Mouse (Mus musculus) brain, embryonic 14.5 days (tissue): ENCODE data around the gene Clptm1. TPM values are rescaled to one million over a fixed set of nuclear protein-coding genes. Genes with fewer than 3 reads are reported as not detected.
"Not testable (repeated sequence)": the region's sequence is repeated elsewhere in the genome, so short reads cannot be mapped to it uniquely, and the experiment has no call there.

Experiments
- DNase-seq: peaks from one replicate; pipeline ENCODE4 v3.0.0-alpha.2; 2011; ENCODE audit warnings: low read depth
- CTCF ChIP-seq: fragments of 200-500 bp; IDR thresholded peaks from 2 replicates; pipeline ENCODE4 v1.5.1; 2012; ENCODE audit warnings: inconsistent platforms, mild to moderate bottlenecking, moderate library complexity, borderline replicate concordance; ENCODE audit not compliant: insufficient read depth, insufficient read length; ENCODE audit errors: extremely low read depth
- POLR2A ChIP-seq: fragments of 200-500 bp; IDR thresholded peaks from 2 replicates; pipeline ENCODE4 v1.6.1; 2012; ENCODE audit warnings: mild to moderate bottlenecking, inconsistent platforms, borderline replicate concordance; ENCODE audit not compliant: poor library complexity, insufficient read depth, insufficient read length, severe bottlenecking; ENCODE audit errors: extremely low read depth
- polyA plus RNA-seq: library from polyadenylated mRNA; depleted of rRNA; stranded (reverse); fragments of >200 nt; gene quantifications from 2 replicates; pipeline ENCODE4 v1.2.3, GENCODE M21; 2012

The Clptm1 gene
- polyA plus RNA-seq, 1 experiment: 114 TPM

DNA sequence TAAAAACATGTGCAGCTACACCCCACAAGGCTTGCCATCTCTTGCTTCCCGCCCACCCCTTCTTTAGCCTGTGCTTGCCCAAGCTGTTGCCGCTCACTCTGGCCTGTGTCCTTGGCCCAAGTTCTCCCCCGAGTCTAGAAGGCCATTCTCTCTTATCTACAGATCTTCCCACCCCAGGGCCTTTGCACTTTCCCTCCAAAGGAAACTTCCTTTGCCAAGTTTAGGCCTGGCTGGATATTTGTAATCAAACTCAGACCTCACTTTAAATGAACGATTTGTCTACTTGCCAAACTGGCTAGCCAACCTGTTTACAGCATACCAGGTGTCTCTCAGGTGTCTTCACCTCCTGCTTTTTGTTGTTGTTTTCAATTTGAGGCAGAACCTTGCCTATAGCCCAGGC lies 26.0 kb upstream of the Clptm1 start:
- TF ChIP-seq POLR2A: no peak
- no peak for TF ChIP-seq CTCF
- no peak for DNase-seq

DNA sequence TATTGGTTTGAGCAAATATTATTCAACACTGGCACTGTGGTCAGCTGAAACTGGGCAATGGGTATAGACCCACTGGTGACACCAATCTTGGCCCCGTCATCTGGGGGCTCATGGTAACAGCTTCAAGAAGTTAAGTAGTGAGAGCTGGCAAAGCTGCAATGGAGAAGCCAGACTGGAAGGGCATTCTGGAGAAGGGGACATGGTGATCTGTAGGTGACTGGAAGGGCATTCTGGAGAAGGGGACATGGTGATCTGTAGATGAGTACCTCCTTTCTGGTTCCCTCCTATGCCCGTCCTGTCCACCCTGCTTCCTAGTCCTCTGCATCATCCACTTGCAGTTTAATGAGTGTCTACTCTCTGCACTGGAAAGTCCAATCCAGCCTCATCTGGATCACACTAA lies 23.8 kb upstream of the Clptm1 start:
- TF ChIP-seq POLR2A: no peak
- no peak for TF ChIP-seq CTCF
- no peak for DNase-seq

DNA sequence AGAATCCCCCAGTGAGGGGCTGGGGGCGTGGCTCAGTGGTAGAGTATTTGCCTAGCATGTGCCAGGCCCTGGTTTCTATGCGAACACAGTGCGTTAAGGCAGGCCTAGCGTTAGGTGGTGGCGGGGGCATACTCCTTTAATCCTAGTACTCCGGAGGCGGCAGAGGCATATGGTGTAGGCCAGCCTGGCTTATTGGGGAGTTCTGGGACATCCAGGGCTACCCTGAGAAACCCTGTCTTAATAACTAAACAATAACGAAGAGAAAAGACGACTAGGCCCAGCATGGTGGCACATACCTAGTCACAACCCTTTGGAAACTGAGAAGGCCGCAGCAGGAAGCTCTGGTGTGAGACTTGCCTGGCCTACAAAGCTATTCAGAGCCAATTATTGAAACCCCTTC lies 23.3 kb upstream of the Clptm1 start:
- TF ChIP-seq POLR2A (no peak), CTCF (no peak)
- DNase-seq: no peak

DNA sequence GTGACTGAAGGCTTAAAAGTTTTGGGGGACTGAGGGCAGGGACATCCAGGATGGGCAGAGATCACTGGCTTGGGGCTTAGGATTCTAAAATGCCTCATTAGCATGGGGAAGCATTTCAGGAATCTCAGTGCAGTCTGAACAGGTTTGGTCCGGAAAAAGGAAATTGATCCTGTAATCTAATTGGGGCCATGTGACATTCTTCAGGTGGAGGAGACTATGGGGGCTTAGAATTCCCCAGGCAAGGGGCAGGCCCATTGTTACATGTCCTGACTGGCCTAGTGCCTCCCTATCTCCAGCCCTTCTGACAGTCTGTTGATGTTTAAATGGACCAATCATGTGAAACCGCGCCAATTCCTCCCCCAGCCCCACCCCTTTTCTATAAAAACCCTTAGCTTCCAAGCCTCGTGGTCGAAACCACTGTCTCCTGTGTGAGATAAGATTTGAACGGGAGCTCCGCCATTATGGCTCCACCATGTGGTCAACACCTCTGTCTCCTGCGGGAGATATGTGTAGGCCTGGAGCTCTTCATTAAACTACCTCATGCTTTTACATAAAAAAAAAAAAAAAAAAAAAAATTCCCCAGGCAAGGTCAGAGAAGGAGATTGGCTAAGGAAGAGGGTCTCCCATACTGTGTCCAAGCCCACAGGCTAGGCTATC lies 22.2 kb upstream of the Clptm1 start:
- not testable (repeated sequence) for DNase-seq

DNA sequence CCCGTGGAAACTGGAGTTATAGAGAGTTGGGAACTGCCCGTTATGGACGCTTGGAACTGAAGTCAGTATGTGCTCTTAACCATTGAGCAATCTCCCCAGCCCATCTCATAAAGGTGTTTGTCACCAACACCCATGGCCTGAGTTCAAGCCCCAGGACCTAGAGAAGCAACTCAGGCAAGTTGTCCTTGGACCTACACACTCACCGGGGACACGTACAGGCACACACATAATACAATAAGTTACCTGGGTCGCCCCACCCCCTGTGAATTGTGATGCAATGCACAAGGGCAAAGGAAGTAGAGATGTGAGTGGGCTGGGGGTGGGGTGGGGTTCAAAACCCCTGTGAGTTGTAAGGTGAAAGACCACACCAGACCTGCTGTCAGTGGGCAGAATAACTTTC lies 21.7 kb upstream of the Clptm1 start:
- no peak for TF ChIP-seq POLR2A
- no peak for TF ChIP-seq CTCF
- no peak for DNase-seq

DNA sequence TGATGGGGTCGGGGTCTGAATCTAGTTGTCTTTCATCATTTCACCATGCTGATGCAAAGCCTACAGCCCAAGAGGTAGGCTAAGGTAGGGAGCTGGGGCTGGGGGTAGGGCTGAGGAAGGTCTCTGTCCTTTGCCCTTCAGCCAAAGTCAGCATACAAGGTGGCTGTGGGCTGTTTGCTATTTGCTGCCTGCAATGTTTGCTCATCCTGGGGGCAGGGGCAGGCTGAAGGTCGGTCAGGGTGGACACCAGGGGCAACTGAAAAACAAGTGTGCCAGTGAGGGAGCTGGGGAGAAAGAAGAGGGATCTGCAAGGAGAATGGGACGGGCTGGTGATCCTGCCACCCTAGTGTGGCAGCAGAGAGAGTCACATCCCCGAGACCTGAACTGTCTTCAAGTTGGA lies 20.5 kb upstream of the Clptm1 start:
- no peak for TF ChIP-seq POLR2A
- TF ChIP-seq CTCF: no peak

DNA sequence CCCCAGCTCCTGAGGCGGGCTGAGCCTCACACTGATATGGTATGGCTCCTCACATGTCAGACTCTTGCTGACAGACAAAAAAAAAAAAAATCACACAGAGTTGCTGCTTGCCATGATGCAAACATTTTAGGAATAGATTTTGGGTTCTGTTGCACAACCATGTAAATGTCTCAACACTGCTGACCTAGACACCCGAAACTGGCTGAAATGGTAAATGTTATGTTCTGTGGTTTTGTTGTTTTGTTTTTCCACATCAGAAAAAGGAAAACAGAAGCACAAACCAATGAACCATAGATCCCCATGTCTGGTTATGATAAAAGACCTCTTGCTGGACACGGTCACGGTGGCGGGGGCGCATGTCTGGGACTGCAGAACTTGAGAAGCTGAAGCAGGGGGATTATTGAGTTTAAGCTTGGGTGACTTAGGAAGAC lies 19.0 kb upstream of the Clptm1 start:
- no peak for DNase-seq
- no peak for TF ChIP-seq POLR2A
- TF ChIP-seq CTCF: no peak

More for the DNA sequence above, 20.5 kb upstream of the Clptm1 start:
- no peak for DNase-seq

DNA sequence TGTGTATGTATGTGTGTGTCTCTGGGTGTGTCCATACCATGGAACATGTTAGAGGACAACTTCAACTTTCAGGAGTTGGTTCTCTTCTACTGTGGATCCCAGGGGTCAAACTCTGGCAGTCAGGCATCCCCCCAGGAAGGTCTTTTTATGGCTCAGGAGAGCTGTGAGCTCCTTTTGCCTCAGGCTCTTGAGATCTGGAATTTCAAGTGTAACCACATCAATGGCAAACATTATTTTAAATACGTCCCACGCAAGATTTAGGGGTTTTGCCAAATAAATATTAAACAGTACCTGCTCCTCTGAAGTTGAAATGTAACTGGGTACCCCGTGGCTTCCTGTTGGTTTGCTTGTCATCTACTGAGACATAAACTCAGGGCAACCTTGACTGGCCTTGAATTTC lies 18.1 kb upstream of the Clptm1 start:
- no peak for DNase-seq
- no peak for TF ChIP-seq POLR2A
- TF ChIP-seq CTCF: no peak

DNA sequence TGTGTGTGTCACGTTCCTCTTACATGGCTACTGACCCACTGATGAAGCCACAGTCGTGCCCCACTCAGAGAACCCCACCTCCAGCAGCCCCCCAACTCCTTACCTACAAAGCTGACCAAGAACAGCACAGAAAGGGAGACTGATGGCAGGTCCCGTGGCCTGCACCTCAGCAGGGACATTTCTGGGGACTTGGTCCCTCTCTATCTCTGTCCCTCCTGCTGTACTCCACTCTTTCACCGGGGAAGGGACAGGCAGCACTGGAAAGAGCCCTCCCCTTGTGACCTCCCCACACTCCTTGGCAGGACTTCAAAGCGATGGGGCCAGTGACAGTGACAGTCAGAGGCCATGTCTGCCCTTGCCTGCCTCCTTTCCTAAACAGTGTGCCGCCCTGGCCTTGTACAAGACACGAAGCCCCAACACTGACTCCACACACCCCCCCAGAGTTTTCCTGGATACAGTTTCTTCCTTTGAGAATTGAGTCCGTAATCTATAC lies 16.4 kb upstream of the Clptm1 start, which contains the start of the genes Gm44805 and Apoc4:
TSS of gene Gm44805 (minus strand) at position 222 of the 493 bp plus-strand sequence.
TSS of gene Apoc4 (minus strand) at position 278 of the 493 bp plus-strand sequence.
- TF ChIP-seq POLR2A (no peak), CTCF (no peak)
- DNase-seq: no peak

DNA sequence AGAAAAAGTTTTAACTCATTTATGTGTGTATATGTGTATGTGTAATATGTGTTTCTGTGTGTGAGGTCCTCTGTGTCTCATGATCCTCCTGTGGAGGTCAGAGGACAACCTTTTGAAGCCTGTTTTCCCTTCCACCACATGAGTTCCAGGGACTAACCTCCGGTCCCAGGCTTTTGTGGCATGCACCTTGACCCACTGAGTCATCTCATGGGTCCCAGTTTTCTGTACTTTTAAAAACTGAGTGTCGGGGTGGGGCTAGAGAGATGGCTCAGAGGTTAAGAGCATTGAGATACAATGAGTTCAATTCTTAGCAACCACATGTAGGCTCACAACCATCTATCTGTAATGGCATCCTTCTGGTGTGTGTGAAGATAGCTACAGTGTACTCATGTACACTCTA lies 15.9 kb upstream of the Clptm1 start:
- DNase-seq: no peak
- TF ChIP-seq POLR2A (no peak), CTCF (no peak)

DNA sequence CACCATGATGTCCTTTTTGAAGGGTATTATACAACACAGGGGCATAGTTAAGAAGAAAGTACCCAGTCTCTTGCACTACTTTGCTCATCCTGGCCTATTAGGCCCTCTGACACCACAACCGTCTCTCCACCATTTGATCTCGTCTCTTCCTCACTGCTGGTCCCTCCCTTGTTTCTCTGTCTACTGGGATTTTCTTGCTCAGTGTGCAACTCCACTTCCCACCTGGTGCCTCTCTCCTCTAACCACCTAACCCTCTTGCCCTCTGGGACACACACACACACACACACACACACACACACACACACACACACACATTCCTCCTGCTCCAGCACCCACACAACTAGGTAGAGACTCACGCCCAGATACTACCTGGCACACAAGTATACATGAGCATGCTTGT lies 14.1 kb upstream of the Clptm1 start:
- TF ChIP-seq CTCF (no peak), POLR2A (no peak)
- DNase-seq: no peak

DNA sequence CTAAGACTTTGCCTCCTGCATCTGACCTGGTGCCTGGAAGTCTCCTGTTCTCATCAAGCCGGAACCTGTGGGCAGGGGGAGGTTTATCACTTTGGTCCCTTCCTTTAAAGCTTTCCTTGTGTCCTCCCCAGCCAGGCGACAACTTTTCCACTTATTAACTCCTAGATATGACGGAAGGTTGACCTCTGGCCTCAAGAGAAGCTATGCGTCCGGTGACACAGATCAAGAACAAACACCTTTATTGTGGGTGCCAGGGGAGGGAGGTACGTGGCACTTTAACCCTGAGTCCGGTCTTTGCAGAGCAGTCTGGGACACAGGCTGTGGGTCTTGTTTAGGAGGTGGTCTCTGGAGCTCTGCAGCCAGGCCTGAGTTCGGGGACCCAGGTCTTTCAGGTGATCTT lies 13.0 kb upstream of the Clptm1 start, which contains the start of gene Apoc2:
TSS of gene Apoc2 (minus strand) at position 70 of the 400 bp plus-strand sequence.
- DNase-seq: no peak
- TF ChIP-seq CTCF (no peak), POLR2A (no peak)

DNA sequence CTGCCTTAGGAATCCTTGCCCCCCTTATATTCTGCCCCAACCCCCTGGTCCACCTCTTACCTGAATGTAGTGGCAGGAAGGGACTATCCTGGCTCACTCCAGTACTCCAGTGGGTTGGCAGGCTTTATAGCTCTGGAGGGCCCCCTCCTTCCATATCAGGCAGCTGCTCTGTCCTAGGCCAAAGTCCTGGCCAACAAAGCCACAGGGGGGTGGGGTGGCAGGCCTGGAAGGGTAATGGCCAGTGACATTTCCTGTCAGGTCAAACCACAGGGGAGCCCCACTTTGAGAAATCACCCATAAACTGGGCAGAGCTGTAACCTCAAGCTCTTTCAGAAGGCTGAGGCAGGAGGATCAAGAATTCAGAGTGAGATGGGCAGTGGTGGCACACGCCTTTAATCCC lies 11.8 kb upstream of the Clptm1 start:
- DNase-seq: no peak
- TF ChIP-seq CTCF (no peak), POLR2A (no peak)

DNA sequence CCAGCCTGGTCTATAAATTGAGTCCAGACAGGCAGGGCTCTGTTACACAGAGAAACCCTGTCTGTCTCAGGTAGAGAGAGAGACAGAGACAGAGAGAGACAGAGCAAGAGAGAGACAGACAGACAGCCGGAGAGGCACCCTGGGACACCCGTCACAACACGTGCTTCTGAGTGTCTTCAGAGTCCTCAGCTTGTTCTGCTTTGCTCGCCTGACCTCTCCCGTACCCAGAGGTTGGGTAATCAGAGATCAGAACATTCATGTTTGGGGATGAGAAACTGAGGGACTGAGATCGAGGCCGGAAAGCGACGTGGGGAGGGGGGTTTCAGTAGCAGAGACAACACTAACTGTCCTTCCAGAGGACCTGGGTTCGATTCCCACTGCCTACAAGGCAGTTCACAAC lies 11.0 kb upstream of the Clptm1 start:
- TF ChIP-seq CTCF (no peak), POLR2A (no peak)
- DNase-seq: no peak
